Mouse (Mus musculus) hindbrain, postnatal 0 days (tissue): Measurements from ENCODE around the gene Fbln1. TPM values are rescaled to one million over a fixed set of nuclear protein-coding genes. Genes with fewer than 3 reads are reported as not detected.

Experiments used
- ATAC-seq: fragments of 200-750 bp; cut with Nextera tagmentation; 2 replicates; pipeline ENCODE4 v1.8.0; 2017; ENCODE audit warnings: mild to moderate bottlenecking, moderate TSS enrichment, moderate library complexity
- DNase-seq: peaks from one replicate; pipeline ENCODE4 v3.0.0-alpha.2; 2015; ENCODE audit warnings: low spot score
- H3K27ac ChIP-seq: fragments of 300-500 bp; sonication (generic); 2 replicates; pipeline ENCODE4 v1.5.1; 2014; ENCODE audit warnings: mild to moderate bottlenecking
- H3K27me3 ChIP-seq: fragments of 300-500 bp; sonication (generic); 2 replicates; pipeline ENCODE4 v1.6.1; 2014; ENCODE audit warnings: low read length, mixed read lengths; ENCODE audit not compliant: insufficient read depth
- H3K36me3 ChIP-seq: fragments of 300-500 bp; sonication (generic); 2 replicates; pipeline ENCODE4 v1.6.1; 2014; ENCODE audit warnings: low read length, mixed read lengths; ENCODE audit not compliant: insufficient read depth
- H3K4me1 ChIP-seq: fragments of 300-500 bp; sonication (generic); 2 replicates; pipeline ENCODE4 v1.6.1; 2014; ENCODE audit warnings: antibody characterized with exemption, low read length, mixed read lengths; ENCODE audit not compliant: insufficient read depth
- H3K4me2 ChIP-seq: fragments of 300-500 bp; sonication (generic); 2 replicates; pipeline ENCODE4 v1.6.1; 2014; ENCODE audit warnings: low read depth, mild to moderate bottlenecking, low read length, moderate library complexity, mixed read lengths
- H3K4me3 ChIP-seq: fragments of 300-500 bp; sonication (generic); 2 replicates; pipeline ENCODE4 v1.5.1; 2014; ENCODE audit warnings: low read length
- H3K9ac ChIP-seq: fragments of 300-500 bp; sonication (generic); replicated peaks from 2 replicates; pipeline ENCODE4 v1.6.1; 2014; ENCODE audit warnings: mild to moderate bottlenecking, low read length, moderate library complexity, mixed read lengths
- H3K9me3 ChIP-seq: fragments of 300-500 bp; sonication (generic); 2 replicates; pipeline ENCODE4 v1.6.1; 2016; ENCODE audit warnings: low read length, mixed read lengths
- CTCF ChIP-seq: IDR thresholded peaks from 2 replicates; pipeline ENCODE4 v1.5.1; 2016; ENCODE audit warnings: antibody characterized with exemption, control low read depth, low read depth
- WGBS: fragments of 180-500 bp; shearing (Covaris S2); extraction: QIAGEN DNeasy Blood & Tissue Kit; methylation state at CpG from one replicate; pipeline ENCODE4 v1.1.7; 2014; 5-methylcytosine and 5-hydroxymethylcytosine counted together
- polyA plus RNA-seq: library from polyadenylated mRNA; unstranded; fragments of >200 nt; fragmentation: Nextera tagmentation; extraction: Ambion mirVana; gene quantifications from 2 replicates; pipeline ENCODE4 v1.2.1, GENCODE M21; 2015
- total RNA-seq: library from RNA; depleted of rRNA; stranded (reverse); fragments of >200 nt; gene quantifications from 2 replicates; pipeline ENCODE4 v1.2.3, GENCODE M21; 2014

Fbln1 gene
- total and polyA plus RNA-seq, 2 experiments from 2014 or later = 48.3 to 73.9 TPM

DNA sequence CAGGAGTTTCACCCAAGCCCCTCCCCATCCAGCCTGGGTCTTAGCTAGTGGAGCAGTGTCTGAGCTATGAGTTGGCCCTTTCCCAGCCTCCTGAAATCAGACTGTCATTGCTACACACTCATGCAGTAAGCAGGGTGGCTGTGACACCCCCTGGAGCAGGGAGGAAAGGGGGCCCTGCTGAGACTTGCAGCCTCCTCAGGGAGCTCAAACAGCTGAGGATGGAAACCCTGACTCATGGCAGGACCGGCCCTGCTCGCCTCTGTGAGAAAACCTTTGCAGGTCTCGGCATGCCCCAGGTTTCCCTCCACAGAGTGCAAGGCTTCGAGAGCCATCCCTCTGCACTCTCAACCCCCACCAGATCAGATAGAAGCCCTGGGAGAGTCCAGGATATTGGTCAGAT, 27.9 kb downstream of the Fbln1 start:
- Histone ChIP-seq H3K4me2 (no peak overlapping the region), H3K9me3 (no peaks in the 10 kb centered on the region), H3K36me3 (peaks cover 6% of the 10 kb centered on the region; the same call in 1 of the 2 replicates), H3K27me3 (no peaks in the 10 kb centered on the region), H3K27ac (no peak overlapping the region), H3K9ac (no peak overlapping the region), H3K4me3 (no peak overlapping the region), H3K4me1 (no peaks in the 10 kb centered on the region)
- no peak for TF ChIP-seq CTCF
- WGBS = 90% methylated on average over 4 of the region's 4 CpGs
- ATAC-seq (no peak), DNase-seq (no peak)

- Histone ChIP-seq H3K9me3 (no peaks in the 10 kb centered on the region), H3K4me1 (no peaks in the 10 kb centered on the region), H3K9ac (no peak overlapping the region), H3K27ac (no peak overlapping the region), H3K4me2 (no peak overlapping the region), H3K27me3 (no peaks in the 10 kb centered on the region), H3K36me3 (peaks cover 10% of the 10 kb centered on the region; the same call in 1 of the 2 replicates), H3K4me3 (no peak overlapping the region)
- 70% methylated on average over 22 of the region's 22 CpGs for WGBS
- TF ChIP-seq CTCF = no peak
- ATAC-seq = peak; percentile 40; the same call in 1 of the 2 replicates
- peak; percentile 21 for DNase-seq
Observed at GRCm38 (mm10) chr15:85238821-85239745, 33.3 kb downstream of the Fbln1 start.

- 92% methylated on average over 4 of the region's 4 CpGs for WGBS
Observed at GRCm38 (mm10) chr15:85240086-85240485, 34.3 kb downstream of the Fbln1 start.

DNA sequence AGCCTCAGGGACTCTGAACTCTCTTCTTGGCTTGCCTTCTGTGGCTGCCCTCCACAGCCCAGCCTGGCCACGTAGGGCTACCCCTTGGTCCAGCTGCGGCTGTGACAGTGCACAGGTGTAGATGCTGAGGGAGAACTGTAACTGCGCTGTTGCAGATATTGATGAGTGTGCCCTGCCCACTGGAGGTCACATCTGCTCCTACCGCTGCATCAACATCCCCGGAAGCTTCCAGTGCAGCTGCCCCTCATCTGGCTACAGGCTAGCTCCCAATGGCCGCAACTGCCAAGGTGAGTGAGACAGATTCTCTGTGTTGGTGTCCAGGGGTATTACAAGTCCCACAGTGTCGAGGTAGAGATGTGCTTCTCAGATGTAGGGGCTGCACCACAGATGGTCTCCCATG, 36.1 kb downstream of the Fbln1 start:
- Histone ChIP-seq H3K27ac (no peak overlapping the region), H3K9ac (no peak overlapping the region), H3K4me2 (no peak overlapping the region), H3K9me3 (no peaks in the 10 kb centered on the region), H3K4me3 (no peak overlapping the region), H3K36me3 (peaks cover 10% of the 10 kb centered on the region; the same call in 1 of the 2 replicates), H3K4me1 (no peaks in the 10 kb centered on the region), H3K27me3 (no peaks in the 10 kb centered on the region)
- no peak for TF ChIP-seq CTCF
- ATAC-seq (no peak), DNase-seq (no peak)
- 92% methylated on average over 7 of the region's 7 CpGs for WGBS

More at GRCm38 (mm10) chr15:85240086-85240485, 34.3 kb downstream of the Fbln1 start:
- Histone ChIP-seq H3K4me1 (no peaks in the 10 kb centered on the region), H3K4me3 (no peak overlapping the region), H3K27me3 (no peaks in the 10 kb centered on the region), H3K9ac (no peak overlapping the region), H3K27ac (no peak overlapping the region), H3K9me3 (no peaks in the 10 kb centered on the region), H3K4me2 (no peak overlapping the region), H3K36me3 (peaks cover 10% of the 10 kb centered on the region; the same call in 1 of the 2 replicates)
- DNase-seq (no peak), ATAC-seq (no peak)
- TF ChIP-seq CTCF = no peak

- Histone ChIP-seq H3K9me3 (no peaks in the 10 kb centered on the region), H3K36me3 (peaks cover 1% of the 10 kb centered on the region; the same call in 1 of the 2 replicates), H3K27ac (no peak overlapping the region), H3K27me3 (no peaks in the 10 kb centered on the region), H3K4me2 (no peak overlapping the region), H3K4me1 (no peaks in the 10 kb centered on the region), H3K4me3 (no peak overlapping the region), H3K9ac (no peak overlapping the region)
- WGBS = 83% methylated on average over 13 of the region's 13 CpGs
- no peak for TF ChIP-seq CTCF
- no peak for ATAC-seq
- peak; percentile 51 for DNase-seq
Observed at GRCm38 (mm10) chr15:85244414-85245161, 38.8 kb downstream of the Fbln1 start.

DNA sequence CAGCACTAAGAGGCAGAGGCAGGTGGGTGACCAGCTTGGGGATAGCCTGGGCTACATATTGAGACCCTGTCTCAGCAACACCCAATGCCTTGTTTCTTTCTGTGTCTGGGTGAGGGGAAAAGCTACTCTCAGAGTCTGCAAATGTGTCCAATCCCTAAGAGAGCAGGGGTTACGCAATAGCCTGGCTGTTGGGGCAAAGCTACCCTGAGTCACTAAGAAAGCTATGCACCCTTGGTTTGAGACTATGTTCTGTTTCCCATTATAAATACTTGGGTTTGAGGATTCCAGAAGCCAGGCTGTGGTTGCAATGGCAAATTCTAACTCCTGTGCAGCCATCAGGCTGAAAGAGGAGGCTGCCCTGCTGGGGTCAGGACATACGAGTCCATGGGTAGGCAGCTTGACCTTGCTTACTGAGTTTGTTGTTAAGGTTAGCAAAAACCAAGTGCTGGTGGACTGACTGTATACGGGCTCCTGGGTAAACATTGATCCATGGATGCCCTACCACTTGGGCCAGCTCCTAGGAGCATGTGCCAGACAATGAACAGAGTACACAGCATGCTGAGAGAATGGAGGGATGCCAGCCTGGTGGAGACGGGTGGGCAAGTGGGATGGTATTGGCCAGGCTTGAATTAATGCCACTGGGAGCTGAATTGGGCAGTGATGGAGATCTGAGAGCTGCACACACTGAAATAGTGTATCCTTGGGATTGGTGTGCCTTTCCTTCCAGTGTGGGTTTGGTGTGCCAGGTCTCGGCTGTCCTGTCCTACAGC, 39.7 kb downstream of the Fbln1 start:
- no peak overlapping the region for H3K27ac ChIP-seq
- no peaks in the 10 kb centered on the region for H3K36me3 ChIP-seq
- 63% methylated on average over 5 of the region's 5 CpGs for whole genome bisulfite sequencing
- ATAC-seq (no peak), DNase-seq (peak; percentile 34)
- H3K4me3 ChIP-seq = no peak overlapping the region
- TF ChIP-seq CTCF = no peak
- H3K9me3 ChIP-seq = no peaks in the 10 kb centered on the region
- H3K27me3 ChIP-seq = no peaks in the 10 kb centered on the region
- no peaks in the 10 kb centered on the region for H3K4me1 ChIP-seq
- no peak overlapping the region for H3K9ac ChIP-seq
- no peak overlapping the region for H3K4me2 ChIP-seq
